Mouse (Mus musculus): ENCODE results near the gene Syngr2. TPM values are rescaled to one million over a fixed set of nuclear protein-coding genes. Genes with fewer than 3 reads are reported as not detected.

Syngr2 gene
- total and polyA plus RNA-seq, 3 experiments: 189 to 384 TPM; not detected in 1

- no peak overlapping the region for H3K9ac ChIP-seq (ENCODE audit: control insufficient read depth, low read depth, low read length, poor library complexity, severe bottlenecking)
- TF ChIP-seq TBP (IDR thresholded peaks at IDR 0.05; ENCODE audit: low read depth, low read length) (no peak), CTCF (IDR thresholded peaks at IDR 0.05 in 2 of 3, conservative IDR thresholded peaks at IDR 0.05 in 1 of 3; ENCODE audit: control insufficient read depth in 1 of 3, insufficient read depth in 1 of 3, low read depth in 2 of 3, low read length in 3 of 3, poor library complexity in 1 of 3, severe bottlenecking in 1 of 3) (no peak), E2F4 (IDR thresholded peaks at IDR 0.05; ENCODE audit: borderline replicate concordance, low read depth, low read length) (no peak), USF1 (IDR thresholded peaks at IDR 0.05; ENCODE audit: low read depth, low read length) (no peak), CHD1 (IDR thresholded peaks at IDR 0.05; ENCODE audit: low read depth, low read length) (no peak), GABPA (IDR thresholded peaks at IDR 0.05; ENCODE audit: low read depth, low read length) (no peak), HCFC1 (IDR thresholded peaks at IDR 0.05; ENCODE audit: low read depth, low read length) (no peak), SMC3 (IDR thresholded peaks at IDR 0.05; ENCODE audit: low read depth, low read length) (no peak), NELFE (IDR thresholded peaks at IDR 0.05; ENCODE audit: low read depth, low read length) (no peak)
- no peak for DNase-seq (ENCODE audit: low read depth, low spot score)
- H3K4me1 ChIP-seq (ENCODE audit: control insufficient read depth in 1 of 2, insufficient read depth in 2 of 2, low read length in 2 of 2): no peaks in the 10 kb centered on the region
- H3K27ac ChIP-seq (ENCODE audit: control insufficient read depth, low read depth, low read length): no peak overlapping the region
- no peaks in the 10 kb centered on the region; a peak in 2 of 4 replicates for H3K36me3 ChIP-seq (ENCODE audit: control insufficient read depth in 1 of 2, insufficient read depth in 2 of 2, low read length in 2 of 2)
- no peaks in the 10 kb centered on the region for H3K9me3 ChIP-seq (replicated peaks; ENCODE audit: insufficient read depth, low read length)
- no peaks in the 10 kb centered on the region for H3K79me2 ChIP-seq (ENCODE audit: control insufficient read depth, insufficient read depth, low read length, poor library complexity)
- no peak overlapping the region for H3K4me3 ChIP-seq (ENCODE audit: control insufficient read depth in 1 of 2, insufficient read depth in 1 of 2, low read depth in 2 of 2, low read length in 2 of 2)
- no peaks in the 10 kb centered on the region for H3K27me3 ChIP-seq (ENCODE audit: control insufficient read depth in 1 of 2, insufficient read depth in 2 of 2, low read length in 2 of 2)
Observed at GRCm38 (mm10) chr11:117770407-117770806, 39.1 kb upstream of the Syngr2 start.

- no peak overlapping the region for H3K9ac ChIP-seq (ENCODE audit: control insufficient read depth, low read depth, low read length, poor library complexity, severe bottlenecking)
- H3K36me3 ChIP-seq (ENCODE audit: control insufficient read depth in 1 of 2, insufficient read depth in 2 of 2, low read length in 2 of 2): no peaks in the 10 kb centered on the region; a peak in 2 of 4 replicates
- H3K27me3 ChIP-seq (ENCODE audit: control insufficient read depth in 1 of 2, insufficient read depth in 2 of 2, low read length in 2 of 2): no peaks in the 10 kb centered on the region
- H3K79me2 ChIP-seq (ENCODE audit: control insufficient read depth, insufficient read depth, low read length, poor library complexity): no peaks in the 10 kb centered on the region
- no peak for DNase-seq (ENCODE audit: low read depth, low spot score)
- H3K4me1 ChIP-seq (ENCODE audit: control insufficient read depth in 1 of 2, insufficient read depth in 2 of 2, low read length in 2 of 2): no peaks in the 10 kb centered on the region
- H3K4me3 ChIP-seq (ENCODE audit: control insufficient read depth in 1 of 2, insufficient read depth in 1 of 2, low read depth in 2 of 2, low read length in 2 of 2): no peak overlapping the region
- H3K27ac ChIP-seq (ENCODE audit: control insufficient read depth, low read depth, low read length): no peak overlapping the region
- TF ChIP-seq HCFC1 (IDR thresholded peaks at IDR 0.05; ENCODE audit: low read depth, low read length) (no peak), ZKSCAN1 (IDR thresholded peaks at IDR 0.05; ENCODE audit: low read depth, low read length) (no peak), ZNF384 (IDR thresholded peaks at IDR 0.05; ENCODE audit: low read depth, low read length) (no peak)
- H3K9me3 ChIP-seq (replicated peaks; ENCODE audit: insufficient read depth, low read length): no peaks in the 10 kb centered on the region
Observed at GRCm38 (mm10) chr11:117772352-117772751, 37.1 kb upstream of the Syngr2 start.

GRCm38 (mm10) chr11:117774925-117775324 is 34.5 kb upstream of the Syngr2 start:
- H3K9me3 ChIP-seq (replicated peaks; ENCODE audit: insufficient read depth, low read length): no peaks in the 10 kb centered on the region
- H3K4me1 ChIP-seq (ENCODE audit: control insufficient read depth in 1 of 2, insufficient read depth in 2 of 2, low read length in 2 of 2): peaks cover 3 to 8% of the 10 kb centered on the region in 2 experiments; a peak in 2 of 4 replicates
- no peak overlapping the region for H3K27ac ChIP-seq (ENCODE audit: control insufficient read depth, low read depth, low read length)
- DNase-seq (ENCODE audit: low read depth, low spot score): no peak
- TF ChIP-seq SIN3A (IDR thresholded peaks at IDR 0.05; ENCODE audit: low read length): no peak
- no peak for TF ChIP-seq POLR2AphosphoS2 (IDR thresholded peaks at IDR 0.05; ENCODE audit: low read length)
- H3K27me3 ChIP-seq (ENCODE audit: control insufficient read depth in 1 of 2, insufficient read depth in 2 of 2, low read length in 2 of 2): no peaks in the 10 kb centered on the region
- H3K9ac ChIP-seq (ENCODE audit: control insufficient read depth, low read depth, low read length, poor library complexity, severe bottlenecking): no peak overlapping the region
- H3K36me3 ChIP-seq (ENCODE audit: control insufficient read depth in 1 of 2, insufficient read depth in 2 of 2, low read length in 2 of 2): no peaks in the 10 kb centered on the region; a peak in 2 of 4 replicates
- peaks cover 16% of the 10 kb centered on the region for H3K79me2 ChIP-seq (ENCODE audit: control insufficient read depth, insufficient read depth, low read length, poor library complexity)
- H3K4me3 ChIP-seq (ENCODE audit: control insufficient read depth in 1 of 2, insufficient read depth in 1 of 2, low read depth in 2 of 2, low read length in 2 of 2): no peak overlapping the region

Data from MEL (cell line).